Mouse (Mus musculus) kidney, embryonic 14.5 days (tissue): Measurements from ENCODE around the gene Cab39l. TPM values are rescaled to one million over a fixed set of nuclear protein-coding genes. Genes with fewer than 3 reads are reported as not detected.

Experiments
- ATAC-seq: fragments of 200-750 bp; cut with Nextera tagmentation; 2 replicates; pipeline ENCODE4 v1.8.0; 2017; ENCODE audit warnings: moderate number of reproducible peaks, mild to moderate bottlenecking, moderate TSS enrichment, moderate library complexity; ENCODE audit not compliant: low FRiP score, low TSS enrichment
- H3K27ac ChIP-seq: fragments of 300-500 bp; sonication (generic); 2 replicates; pipeline ENCODE4 v1.5.1; 2014; ENCODE audit warnings: low read depth, mild to moderate bottlenecking, low read length, moderate library complexity, mixed read lengths
- H3K27me3 ChIP-seq: fragments of 300-500 bp; sonication (generic); 2 replicates; pipeline ENCODE4 v1.6.1; 2014; ENCODE audit warnings: mild to moderate bottlenecking, low read length; ENCODE audit not compliant: control insufficient read depth, insufficient read depth
- H3K36me3 ChIP-seq: fragments of 300-500 bp; sonication (generic); 2 replicates; pipeline ENCODE4 v1.6.1; 2014; ENCODE audit warnings: low read length, mixed read lengths; ENCODE audit not compliant: control insufficient read depth, insufficient read depth
- H3K4me1 ChIP-seq: fragments of 300-500 bp; sonication (generic); 2 replicates; pipeline ENCODE4 v1.6.1; 2014; ENCODE audit warnings: low read length, mixed read lengths; ENCODE audit not compliant: control insufficient read depth, insufficient read depth
- H3K4me2 ChIP-seq: fragments of 300-500 bp; sonication (generic); replicated peaks from 2 replicates; pipeline ENCODE4 v1.6.1; 2014; ENCODE audit warnings: low read depth, mild to moderate bottlenecking, low read length
- H3K4me3 ChIP-seq: fragments of 300-500 bp; sonication (generic); 2 replicates; pipeline ENCODE4 v1.5.1; 2014; ENCODE audit warnings: mild to moderate bottlenecking, low read length
- H3K9ac ChIP-seq: fragments of 300-500 bp; sonication (generic); 2 replicates; pipeline ENCODE4 v1.6.1; 2014; ENCODE audit warnings: low read depth, mild to moderate bottlenecking, low read length, moderate library complexity
- H3K9me3 ChIP-seq: fragments of 300-500 bp; sonication (generic); 2 replicates; pipeline ENCODE4 v1.6.1; 2016; ENCODE audit warnings: low read length; ENCODE audit not compliant: control insufficient read depth
- whole genome bisulfite sequencing: fragments of 180-500 bp; shearing (Covaris S2); extraction: QIAGEN DNeasy Blood & Tissue Kit; methylation state at CpG from one replicate; pipeline ENCODE4 v1.1.7; 2014; 5-methylcytosine and 5-hydroxymethylcytosine counted together
- polyA plus RNA-seq: library from polyadenylated mRNA; unstranded; fragments of >200 nt; fragmentation: Nextera tagmentation; extraction: Ambion mirVana; gene quantifications from 2 replicates; pipeline ENCODE4 v1.2.1, GENCODE M21; 2014

Cab39l gene
- polyA plus RNA-seq, 1 experiment from 2014 or later, result 42.6 TPM

- ATAC-seq, result no peak
- no peak overlapping the region for H3K4me2 ChIP-seq
- H3K9me3 ChIP-seq, result no peaks in the 10 kb centered on the region
- WGBS, result 79% methylated on average over 1 of the region's 1 CpGs
- H3K4me3 ChIP-seq, result no peak overlapping the region
- H3K27ac ChIP-seq, result no peak overlapping the region
- H3K36me3 ChIP-seq, result no peaks in the 10 kb centered on the region; the same call in 1 of the 2 replicates
- no peaks in the 10 kb centered on the region for H3K4me1 ChIP-seq
- H3K27me3 ChIP-seq, result no peaks in the 10 kb centered on the region
- H3K9ac ChIP-seq, result no peak overlapping the region
Measured at GRCm38 (mm10) chr14:59530801-59531200, 90.0 kb downstream of the Cab39l start.

- H3K4me2 ChIP-seq, result no peak overlapping the region
- H3K9ac ChIP-seq, result no peak overlapping the region
- H3K9me3 ChIP-seq, result no peaks in the 10 kb centered on the region
- no peaks in the 10 kb centered on the region; the same call in 1 of the 2 replicates for H3K36me3 ChIP-seq
- no peak overlapping the region for H3K27ac ChIP-seq
- H3K4me3 ChIP-seq, result no peak overlapping the region
- 86% methylated on average over 1 of the region's 1 CpGs for WGBS
- H3K27me3 ChIP-seq, result no peaks in the 10 kb centered on the region
- no peak for ATAC-seq
- H3K4me1 ChIP-seq, result no peaks in the 10 kb centered on the region
Measured at GRCm38 (mm10) chr14:59532986-59533385, 92.2 kb downstream of the Cab39l start.

- no peaks in the 10 kb centered on the region for H3K4me1 ChIP-seq
- H3K4me3 ChIP-seq, result no peak overlapping the region
- H3K27ac ChIP-seq, result no peak overlapping the region
- ATAC-seq, result no peak
- no peaks in the 10 kb centered on the region; the same call in 1 of the 2 replicates for H3K36me3 ChIP-seq
- H3K9me3 ChIP-seq, result no peaks in the 10 kb centered on the region
- no peak overlapping the region for H3K9ac ChIP-seq
- H3K27me3 ChIP-seq, result no peaks in the 10 kb centered on the region
- H3K4me2 ChIP-seq, result no peak overlapping the region
Measured at GRCm38 (mm10) chr14:59533908-59534307, 93.1 kb downstream of the Cab39l start.

- no peaks in the 10 kb centered on the region for H3K9me3 ChIP-seq
- 91% methylated on average over 4 of the region's 4 CpGs for WGBS
- no peak overlapping the region for H3K27ac ChIP-seq
- H3K4me3 ChIP-seq, result no peak overlapping the region
- H3K4me2 ChIP-seq, result no peak overlapping the region
- no peaks in the 10 kb centered on the region for H3K4me1 ChIP-seq
- no peaks in the 10 kb centered on the region for H3K27me3 ChIP-seq
- H3K9ac ChIP-seq, result no peak overlapping the region
- no peak for ATAC-seq
- peaks cover 4% of the 10 kb centered on the region; the same call in 1 of the 2 replicates for H3K36me3 ChIP-seq
Measured at GRCm38 (mm10) chr14:59537829-59538432, 97.2 kb downstream of the Cab39l start.

GRCm38 (mm10) chr14:59540230-59540629 lies 99.5 kb downstream of the Cab39l start:
- Histone ChIP-seq H3K4me2 (no peak overlapping the region), H3K27ac (no peak overlapping the region), H3K36me3 (peaks cover 4% of the 10 kb centered on the region; the same call in 1 of the 2 replicates), H3K4me3 (no peak overlapping the region), H3K4me1 (no peaks in the 10 kb centered on the region), H3K9me3 (no peaks in the 10 kb centered on the region), H3K9ac (no peak overlapping the region), H3K27me3 (no peaks in the 10 kb centered on the region)
- no peak for ATAC-seq
- 69% methylated on average over 2 of the region's 2 CpGs for WGBS

- Histone ChIP-seq H3K27me3 (no peaks in the 10 kb centered on the region), H3K4me2 (no peak overlapping the region), H3K9ac (no peak overlapping the region), H3K36me3 (peaks cover 4% of the 10 kb centered on the region; the same call in 1 of the 2 replicates), H3K4me3 (no peak overlapping the region), H3K4me1 (no peaks in the 10 kb centered on the region), H3K9me3 (no peaks in the 10 kb centered on the region), H3K27ac (no peak overlapping the region)
- WGBS, result 76% methylated on average over 6 of the region's 6 CpGs
- no peak for ATAC-seq
Measured at GRCm38 (mm10) chr14:59540761-59541160, 100.0 kb downstream of the Cab39l start.

GRCm38 (mm10) chr14:59543158-59543826 lies 102.5 kb downstream of the Cab39l start:
- Histone ChIP-seq H3K4me2 (no peak overlapping the region), H3K9me3 (no peaks in the 10 kb centered on the region), H3K36me3 (peaks cover 4% of the 10 kb centered on the region; the same call in 1 of the 2 replicates), H3K4me1 (no peaks in the 10 kb centered on the region), H3K27ac (no peak overlapping the region), H3K9ac (no peak overlapping the region), H3K27me3 (no peaks in the 10 kb centered on the region), H3K4me3 (no peak overlapping the region)
- ATAC-seq, result no peak
- WGBS, result 55% methylated on average over 3 of the region's 3 CpGs

GRCm38 (mm10) chr14:59543956-59544355 lies 103.2 kb downstream of the Cab39l start:
- 62% methylated on average over 5 of the region's 5 CpGs for WGBS

GRCm38 (mm10) chr14:59546162-59546880 lies 105.5 kb downstream of the Cab39l start:
- Histone ChIP-seq H3K9me3 (no peaks in the 10 kb centered on the region), H3K36me3 (no peaks in the 10 kb centered on the region), H3K27ac (no peak overlapping the region), H3K9ac (no peak overlapping the region), H3K4me2 (no peak overlapping the region), H3K4me3 (no peak overlapping the region), H3K27me3 (no peaks in the 10 kb centered on the region), H3K4me1 (no peaks in the 10 kb centered on the region)
- WGBS, result 79% methylated on average over 7 of the region's 7 CpGs
- ATAC-seq, result no peak

More at GRCm38 (mm10) chr14:59543956-59544355, 103.2 kb downstream of the Cab39l start:
- Histone ChIP-seq H3K4me1 (no peaks in the 10 kb centered on the region), H3K9ac (no peak overlapping the region), H3K27ac (no peak overlapping the region), H3K4me3 (no peak overlapping the region), H3K4me2 (no peak overlapping the region), H3K9me3 (no peaks in the 10 kb centered on the region), H3K27me3 (no peaks in the 10 kb centered on the region), H3K36me3 (peaks cover 4% of the 10 kb centered on the region; the same call in 1 of the 2 replicates)
- ATAC-seq, result no peak
